ENCODE assay signal across 20 mouse cellular contexts in genomic region chr11:49982881-49983280, GRCm38 (mm10). TPM values are rescaled to one million over a fixed set of nuclear protein-coding genes. Genes with fewer than 3 reads are reported as not detected.
DNase-seq lines count a peak whose midpoint lies in the region; ATAC-seq lines count a peak whose summit lies in the region.
"Had no signal": no experiment of that assay in that cellular context is flagged by ENCODE, and none has a peak within 500 bp of the region (broad histone marks: within the 10 kb centered on the region; RNA-seq: fewer than 3 reads in every experiment).

No protein-coding gene starts in this region.

- peak; percentile 68 for DNase-seq in CD4-positive, CD25-positive, alpha-beta regulatory T cell, adult 2 months (ENCODE audit: low read depth, low spot score)
- DNase-seq in induced T-regulatory cell, adult 2 months (ENCODE audit: low read depth): peak; percentile 73
- peak; percentile 69 for DNase-seq in naive thymus-derived CD4-positive, alpha-beta T cell, adult 2 months (ENCODE audit: low read depth)
- DNase-seq in spleen, adult 18-20 months: no peak
- no peak for DNase-seq in midbrain, embryonic 11.5 days (ENCODE audit: low spot score, missing footprints)
- DNase-seq: adrenal gland, postnatal 10 days; embryo, embryonic 11 days; heart, adult 11 months; kidney, adult 11 months; kidney, postnatal 4 days; lung, postnatal 4 days; right cerebral cortex, postnatal 4 days had no signal

- H3K4me1 ChIP-seq in erythroblast, embryonic 14.5 days (ENCODE audit: control insufficient read depth): peaks cover 67% of the 10 kb centered on the region
- H3K4me1 ChIP-seq in midbrain, embryonic 11.5 days (ENCODE audit: control insufficient read depth, insufficient read depth, low read length): no peaks in the 10 kb centered on the region
- H3K4me1 ChIP-seq: neural tube, embryonic 12.5 days; stomach, embryonic 15.5 days had no signal

- peak overlapping the region; percentile 28 for H3K4me3 ChIP-seq in erythroblast, embryonic 14.5 days (replicated peaks)
- no peak overlapping the region for H3K4me3 ChIP-seq in midbrain, embryonic 11.5 days (ENCODE audit: low read depth, low read length)
- H3K4me3 ChIP-seq: hindbrain, embryonic 12.5 days; neural tube, embryonic 12.5 days; stomach, embryonic 15.5 days had no signal

- 54% methylated on average over 4 of the region's 4 CpGs for WGBS in midbrain, embryonic 11.5 days

- H3K27ac ChIP-seq in midbrain, embryonic 11.5 days (ENCODE audit: low read depth, low read length): no peak overlapping the region
- H3K27ac ChIP-seq: hindbrain, embryonic 12.5 days; neural tube, embryonic 12.5 days; stomach, embryonic 15.5 days had no signal

- ATAC-seq in erythroblast, adult 5-6 weeks (replicated peaks; ENCODE audit: low FRiP score, poor library complexity, severe bottlenecking): no peak
- ATAC-seq in midbrain, embryonic 11.5 days (ENCODE audit: low FRiP score): no peak
- no peak for ATAC-seq in frontal cortex, adult (ENCODE audit: low TSS enrichment)
- ATAC-seq: forebrain, embryonic 14.5 days; midbrain, embryonic 16.5 days had no signal

- H3K4me2 ChIP-seq in midbrain, embryonic 11.5 days: no peak overlapping the region
- H3K4me2 ChIP-seq: hindbrain, embryonic 12.5 days; neural tube, embryonic 12.5 days; stomach, embryonic 15.5 days had no signal

- H3K36me3 ChIP-seq in erythroblast, embryonic 14.5 days (ENCODE audit: control insufficient read depth): no peaks in the 10 kb centered on the region
- no peaks in the 10 kb centered on the region for H3K36me3 ChIP-seq in midbrain, embryonic 11.5 days (ENCODE audit: control insufficient read depth, insufficient read depth, low read length)
- H3K36me3 ChIP-seq: hindbrain, embryonic 12.5 days; neural tube, embryonic 12.5 days; stomach, embryonic 15.5 days had no signal

- H3K9ac ChIP-seq in midbrain, embryonic 11.5 days (ENCODE audit: low read length): no peak overlapping the region
- H3K9ac ChIP-seq: hindbrain, embryonic 12.5 days; neural tube, embryonic 12.5 days; stomach, embryonic 15.5 days had no signal

- H3K27me3 ChIP-seq in erythroblast, embryonic 14.5 days (ENCODE audit: control insufficient read depth): no peaks in the 10 kb centered on the region
- no peaks in the 10 kb centered on the region for H3K27me3 ChIP-seq in midbrain, embryonic 11.5 days (ENCODE audit: control insufficient read depth, insufficient read depth, low read length)
- H3K27me3 ChIP-seq: hindbrain, embryonic 12.5 days; neural tube, embryonic 12.5 days; stomach, embryonic 15.5 days had no signal

- H3K9me3 ChIP-seq in erythroblast, embryonic 14.5 days (ENCODE audit: control insufficient read depth, low read length): no peaks in the 10 kb centered on the region
- no peaks in the 10 kb centered on the region for H3K9me3 ChIP-seq in midbrain, embryonic 11.5 days (ENCODE audit: control insufficient read depth, low read length)
- H3K9me3 ChIP-seq: hindbrain, embryonic 12.5 days; neural tube, embryonic 12.5 days; stomach, embryonic 15.5 days had no signal

RNA-seq across cellular contexts. Expression of gene Rnf130, which starts 42.3 kb away (rescaled TPM):
- 0.14 and 0.26 TPM in 2 replicates for polyA plus RNA-seq in erythroblast, embryonic 14.5 days (2012)
- total RNA-seq in erythroblast, adult 5-6 weeks (2015; ENCODE audit: low replicate concordance): 78.8 and 84.9 TPM in 2 replicates
- 45.4 and 63.6 TPM in 2 replicates for total RNA-seq in erythroblast, adult 5-6 weeks (2017; ENCODE audit: low replicate concordance)
- 90.9 and 91.0 TPM in 2 replicates for polyA plus RNA-seq in midbrain, embryonic 11.5 days (2014; fragmentation: Nextera tagmentation; extraction: Ambion mirVana)

Comparison
In these comparisons a context has a peak if more than half of its experiments do, and no peak if none do; other contexts are left out.
1. DNase-seq: peak in CD4-positive, CD25-positive, alpha-beta regulatory T cell, adult 2 months (single experiment), induced T-regulatory cell, adult 2 months (single experiment) and naive thymus-derived CD4-positive, alpha-beta T cell, adult 2 months (single experiment); none in spleen, adult 18-20 months (0 of 2) and midbrain, embryonic 11.5 days (single experiment).
2. RNA of gene Rnf130, which starts 42.3 kb away (polyA plus RNA-seq): 90.9 to 91.0 TPM in midbrain, embryonic 11.5 days; 0.14 to 0.26 TPM in erythroblast, embryonic 14.5 days; every median in the first group is over 10 times any median in the second.